Mouse (Mus musculus) ovary, postnatal 36 days (tissue): Measurements from ENCODE around the gene Irf2.

ENCODE experiments used
- DNase-seq: peaks from one replicate; pipeline ENCODE4 v3.0.0; 2022; ENCODE audit warnings: low spot score, mixed read lengths

Irf2 gene

DNA sequence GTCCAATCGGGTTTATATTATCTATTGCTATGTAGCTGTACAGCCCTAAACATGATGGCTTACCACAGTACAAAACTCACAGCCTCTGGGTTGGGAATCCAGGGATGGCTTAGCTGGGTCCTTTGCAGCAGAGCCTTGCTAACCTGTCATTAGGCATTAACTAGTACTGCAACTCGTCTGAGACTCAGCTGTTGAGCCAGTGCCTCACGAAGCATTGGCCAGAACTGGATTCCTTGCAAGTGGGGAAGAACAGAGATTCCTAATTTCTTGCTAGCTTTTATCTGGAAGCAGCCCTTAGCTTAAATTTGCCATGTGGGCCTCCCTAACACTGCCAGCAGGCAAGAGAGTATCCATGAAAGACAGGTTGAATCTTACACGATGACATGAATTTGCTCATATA, 104.3 kb downstream of the Irf2 start:
- DNase-seq, result no peak

DNA sequence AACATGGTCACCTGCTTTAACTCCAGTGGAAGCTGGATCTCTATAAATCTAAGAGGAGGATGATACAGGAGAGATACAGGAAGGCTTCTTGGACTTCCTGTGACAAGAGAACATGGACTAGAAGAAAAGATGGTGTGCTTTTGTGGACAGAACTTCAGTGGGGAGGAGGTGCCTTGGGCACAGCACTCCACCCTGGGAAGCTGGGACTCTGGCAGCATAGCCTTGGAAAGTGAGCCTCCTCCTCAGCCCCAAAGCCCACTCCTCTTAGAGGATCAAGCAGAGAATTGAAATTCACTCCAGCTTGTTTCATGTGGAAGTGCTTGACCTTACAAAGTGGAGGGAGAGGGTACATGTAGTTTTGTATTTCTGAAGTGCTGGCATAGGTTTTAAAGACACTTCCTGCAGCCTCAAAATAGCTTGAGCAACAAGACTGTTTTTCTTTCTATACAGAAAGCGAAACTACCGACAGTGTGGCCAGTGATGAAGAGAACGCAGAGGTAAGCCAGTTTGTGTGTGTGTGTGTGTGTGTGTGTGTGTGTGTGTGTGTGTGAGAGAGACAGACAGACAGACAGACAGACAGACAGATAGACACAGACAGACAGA, 104.9 kb downstream of the Irf2 start:
- no peak for DNase-seq

DNA sequence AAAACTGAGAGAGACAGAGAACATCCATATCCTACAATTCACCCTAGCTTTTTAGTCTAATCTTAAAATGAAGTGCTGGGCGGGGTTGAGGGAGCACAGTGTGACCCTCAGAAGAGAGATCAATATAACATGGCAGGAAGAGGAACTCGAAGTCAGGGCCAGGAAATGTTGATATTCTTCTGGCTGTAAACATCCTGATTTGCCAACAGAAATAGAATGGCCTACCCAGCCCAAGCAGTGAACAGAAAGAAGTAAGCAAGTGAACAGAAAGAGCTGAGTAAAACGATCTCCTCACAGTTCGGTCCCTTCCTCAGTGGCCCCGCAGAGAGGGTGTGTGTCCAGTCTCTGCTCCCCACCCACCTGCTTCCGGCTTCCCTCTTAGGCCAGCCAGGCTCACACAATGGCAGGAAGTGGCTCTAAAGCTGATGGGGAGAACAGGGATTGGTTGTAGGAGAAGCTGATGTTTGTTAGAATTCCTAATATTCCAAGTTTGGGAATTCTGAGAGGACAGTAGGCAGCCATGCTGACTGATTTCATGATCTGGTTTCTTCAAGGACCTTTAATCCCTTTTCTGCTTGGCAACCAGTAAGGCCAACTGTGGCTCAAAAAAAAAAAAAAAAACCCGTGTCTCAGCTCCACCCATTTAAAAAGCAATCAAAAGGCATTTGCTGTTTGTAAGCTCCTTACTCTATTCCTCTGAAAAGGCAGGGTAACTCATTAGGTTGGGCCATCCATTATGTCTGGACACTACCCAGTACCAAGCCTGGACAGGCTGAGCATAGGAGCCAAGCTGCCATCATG, 105.6 kb downstream of the Irf2 start:
- peak; percentile 37 for DNase-seq

DNA sequence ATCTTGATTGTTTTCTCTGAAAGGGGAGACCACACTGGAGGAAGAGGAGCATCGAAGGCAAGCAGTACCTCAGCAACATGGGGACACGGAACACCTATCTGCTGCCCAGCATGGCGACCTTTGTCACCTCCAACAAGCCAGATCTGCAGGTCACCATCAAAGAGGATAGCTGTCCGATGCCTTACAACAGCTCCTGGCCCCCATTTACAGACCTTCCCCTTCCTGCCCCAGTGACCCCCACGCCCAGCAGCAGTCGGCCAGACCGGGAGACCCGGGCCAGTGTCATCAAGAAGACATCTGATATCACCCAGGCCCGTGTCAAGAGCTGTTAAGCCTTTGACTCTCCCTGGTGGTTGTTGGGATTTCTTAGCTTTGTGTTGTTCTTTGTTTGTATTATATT, 106.4 kb downstream of the Irf2 start:
- DNase-seq, result no peak

DNA sequence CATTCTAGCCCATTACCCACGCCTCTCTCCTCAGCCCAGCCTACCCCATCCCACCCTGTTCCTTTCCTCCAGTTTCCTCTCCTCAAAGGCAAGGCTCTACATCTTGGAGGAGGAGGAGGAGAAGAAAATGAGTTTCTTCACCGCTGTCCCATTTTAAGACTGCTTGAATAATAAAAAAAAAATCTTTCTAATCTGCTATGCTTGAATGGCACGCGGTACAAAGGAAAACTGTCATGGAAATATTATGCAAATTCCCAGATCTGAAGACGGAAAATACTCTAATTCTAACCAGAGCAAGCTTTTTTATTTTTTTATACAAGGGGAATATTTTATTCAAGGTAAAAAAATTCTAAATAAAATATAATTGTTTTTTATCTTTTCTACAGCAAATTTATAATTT, 107.4 kb downstream of the Irf2 start:
- DNase-seq, result no peak

DNA sequence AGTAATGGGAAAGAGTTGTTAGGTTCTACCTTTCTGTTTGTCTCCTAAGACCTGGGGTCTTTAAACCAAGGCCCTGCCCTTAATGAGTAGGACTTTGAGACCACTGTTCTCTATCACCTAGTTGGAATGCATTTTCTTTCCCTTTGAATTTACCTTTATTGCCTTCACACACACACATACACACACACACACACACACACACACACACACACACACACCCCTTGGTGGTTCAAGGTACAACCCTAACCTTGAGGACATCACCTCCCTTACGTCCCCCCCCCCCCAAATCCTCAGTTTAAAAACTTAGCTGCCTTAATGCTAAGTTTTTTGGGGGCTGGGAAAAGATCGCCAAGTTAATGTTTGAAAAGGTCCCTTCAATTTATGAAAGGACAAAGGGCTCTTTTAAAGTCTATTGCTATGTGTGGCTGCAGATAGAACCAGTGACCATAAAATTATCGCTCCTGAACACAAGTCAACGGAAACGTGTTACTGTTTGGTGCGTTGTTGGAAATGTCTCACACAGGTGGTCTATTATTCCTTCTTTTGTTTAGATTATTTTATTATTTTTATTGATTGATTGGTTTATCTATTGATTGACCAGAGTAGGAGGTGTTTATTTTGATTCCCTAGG, 108.6 kb downstream of the Irf2 start:
- DNase-seq, result no peak

DNA sequence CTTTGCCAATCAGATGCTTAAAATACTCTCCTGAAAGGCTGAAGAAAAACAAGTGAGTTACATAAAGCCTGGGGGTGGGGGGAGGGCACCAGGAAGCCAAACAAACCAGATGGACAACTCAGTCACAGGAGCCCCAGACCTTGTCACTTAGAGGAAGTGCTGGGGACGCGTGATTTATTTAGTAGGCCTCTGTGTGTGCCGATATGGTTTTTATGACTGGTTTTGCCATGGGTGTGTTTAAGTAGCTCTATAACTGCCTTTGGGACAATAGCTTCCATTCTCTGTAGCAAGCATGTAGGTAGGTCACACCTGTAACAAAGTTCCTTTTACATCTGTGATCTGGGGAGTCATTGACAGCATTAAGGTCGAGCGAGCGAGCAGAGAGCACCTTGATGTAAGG, 109.4 kb downstream of the Irf2 start:
- no peak for DNase-seq

DNA sequence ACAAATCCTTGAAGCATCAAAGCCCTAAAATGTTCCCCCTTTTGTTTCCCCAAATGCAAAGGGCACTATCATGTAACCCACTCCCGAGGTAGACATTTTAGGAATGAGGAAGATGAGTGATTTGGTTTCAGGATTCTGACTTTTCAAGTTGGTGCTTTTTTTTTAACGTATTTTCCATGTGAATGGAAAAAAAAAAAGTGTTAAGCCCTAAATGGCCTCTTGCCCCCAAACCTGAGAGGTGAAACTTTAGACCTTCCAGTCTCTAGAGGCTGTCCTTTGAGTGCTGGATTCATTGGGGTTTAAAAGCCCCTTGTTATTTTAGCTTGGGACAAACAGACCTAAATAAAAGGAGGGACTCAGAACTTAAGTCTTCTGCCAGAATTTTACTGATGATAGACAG, 109.9 kb downstream of the Irf2 start:
- no peak for DNase-seq

DNA sequence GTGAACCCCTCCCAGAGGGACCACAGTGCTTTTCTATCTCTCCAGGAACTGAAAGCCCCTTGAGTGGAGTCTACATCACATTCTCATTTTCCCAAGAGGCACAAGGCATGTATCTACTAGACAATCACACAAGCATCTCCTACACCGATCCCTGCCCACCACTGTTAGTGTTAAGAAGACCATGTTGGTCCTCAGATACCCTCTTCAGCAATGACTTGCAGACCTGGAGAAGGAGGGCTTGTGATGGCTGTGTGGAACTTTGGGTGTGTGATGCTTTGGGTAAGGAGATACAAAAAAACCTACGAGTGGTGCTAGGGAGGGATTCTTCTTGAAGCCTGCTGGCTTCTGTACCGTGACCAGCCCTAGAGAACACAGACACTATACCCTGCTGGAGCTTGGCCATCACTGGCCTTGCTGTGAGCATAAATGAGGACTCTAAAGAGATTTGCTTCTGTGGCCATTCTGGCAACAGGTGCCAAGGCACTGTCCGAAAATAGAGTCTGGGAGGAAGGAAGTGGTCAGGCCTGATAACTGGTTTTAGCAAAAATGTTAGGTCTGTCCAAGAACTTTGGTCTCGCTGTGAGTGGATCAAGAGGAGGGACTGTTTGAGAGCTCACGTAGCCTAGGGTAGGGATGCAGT, 110.8 kb downstream of the Irf2 start:
- DNase-seq, result no peak

DNA sequence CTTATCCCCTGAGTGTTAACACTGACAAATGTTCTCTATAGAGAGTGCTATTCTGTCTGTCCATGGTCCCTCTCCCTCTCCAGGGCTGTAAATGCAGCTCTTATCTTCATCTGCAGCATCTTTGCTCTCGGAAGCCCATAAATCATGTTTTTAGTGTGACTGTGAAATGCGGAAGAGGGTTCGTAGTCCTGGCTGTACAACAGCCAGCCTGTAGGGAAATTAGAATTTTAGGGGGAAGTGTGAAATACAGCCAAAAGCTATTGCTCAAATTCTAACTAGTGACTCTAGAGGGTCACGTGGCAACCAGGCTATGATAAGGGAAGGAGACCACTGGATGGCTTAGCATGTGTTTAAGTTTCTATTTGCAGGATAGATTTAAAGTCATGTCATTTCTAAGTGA, 112.0 kb downstream of the Irf2 start:
- DNase-seq, result no peak

DNA sequence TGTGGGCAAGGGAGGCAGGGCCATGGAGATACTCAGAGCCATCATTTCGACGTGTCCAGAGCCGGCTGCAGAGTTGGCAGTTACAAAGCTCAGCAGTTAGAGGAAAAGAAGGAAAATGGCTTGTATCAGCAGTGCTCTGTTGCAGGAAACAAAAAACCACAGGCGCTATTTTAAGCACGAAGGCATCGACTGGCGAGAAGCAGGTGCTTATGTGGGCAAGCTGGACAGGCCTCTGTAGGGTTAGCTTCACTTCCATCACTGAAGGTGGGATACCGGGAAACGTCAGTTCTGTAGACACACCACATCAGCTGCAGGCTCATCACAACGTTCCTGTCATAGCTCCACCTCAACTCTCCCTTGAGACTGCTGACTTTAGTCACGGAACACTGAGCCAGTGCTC, 112.8 kb downstream of the Irf2 start:
- no peak for DNase-seq

DNA sequence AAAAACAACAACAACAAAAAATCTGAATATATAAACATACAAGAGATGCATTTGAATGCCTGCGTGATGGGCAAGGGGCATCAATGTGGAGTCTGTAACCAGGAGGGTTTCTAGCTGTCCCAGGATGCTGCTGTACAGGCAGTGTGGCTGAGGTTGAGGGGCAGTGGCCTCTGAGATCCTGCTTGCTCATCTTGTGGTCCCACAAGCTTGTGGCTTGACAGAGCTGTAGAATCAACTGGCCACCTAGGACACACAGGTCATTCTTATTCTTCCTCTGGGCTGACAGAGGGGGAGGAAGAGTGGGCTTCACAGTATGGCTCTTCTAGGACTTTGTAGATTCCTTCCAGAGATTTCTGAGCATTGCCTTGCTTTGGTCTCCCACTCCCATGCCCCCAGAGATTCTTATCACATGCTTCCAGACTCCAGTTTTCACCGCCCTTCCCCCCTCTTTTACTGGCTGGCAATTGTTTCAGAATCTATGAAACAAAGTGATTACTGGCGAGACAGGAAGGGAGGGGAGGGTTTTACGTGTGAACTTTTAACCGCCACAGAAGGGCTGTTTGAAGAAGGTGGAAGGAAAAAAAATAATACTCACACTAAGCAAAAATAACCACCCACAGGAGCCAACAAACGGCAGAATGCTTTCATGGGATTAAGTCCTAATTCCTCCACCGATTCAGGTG, 119.8 kb downstream of the Irf2 start:
- DNase-seq, result no peak

DNA sequence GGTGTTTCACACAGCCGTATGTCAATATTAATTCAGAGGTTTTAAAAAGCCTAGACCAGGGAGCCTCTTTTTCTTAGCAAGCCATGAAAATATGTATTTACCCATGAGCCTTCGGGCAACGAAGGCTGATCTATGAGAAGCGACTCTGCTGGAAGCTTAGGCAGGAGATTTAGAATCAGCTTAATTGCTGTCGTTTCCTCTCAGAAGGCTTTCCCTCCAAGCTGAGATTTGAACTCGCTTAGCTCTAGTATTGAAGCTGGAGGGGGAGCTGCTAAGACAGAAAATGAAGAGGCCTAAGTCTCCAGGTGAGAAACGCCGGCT, 120.3 kb downstream of the Irf2 start:
- no peak for DNase-seq

DNA sequence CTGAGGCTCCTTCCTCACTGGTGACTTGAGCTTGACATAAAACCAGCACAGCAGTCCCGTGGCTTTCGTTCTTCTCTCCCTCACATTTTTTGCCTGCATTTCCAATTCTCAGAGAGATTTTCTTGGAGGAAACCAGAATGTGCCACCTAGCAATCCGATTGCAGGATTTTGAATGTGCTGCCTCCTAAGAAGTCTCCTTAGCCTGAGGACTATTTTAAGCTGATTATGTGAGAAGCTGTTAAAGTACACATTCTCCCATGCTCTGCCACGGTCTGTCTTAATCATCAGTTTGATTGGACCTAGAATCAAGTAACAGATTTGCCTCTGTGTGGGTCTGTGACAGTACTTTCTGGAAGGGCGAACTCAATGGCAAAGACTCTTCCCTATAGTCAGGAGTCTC, 123.0 kb downstream of the Irf2 start:
- no peak for DNase-seq

DNA sequence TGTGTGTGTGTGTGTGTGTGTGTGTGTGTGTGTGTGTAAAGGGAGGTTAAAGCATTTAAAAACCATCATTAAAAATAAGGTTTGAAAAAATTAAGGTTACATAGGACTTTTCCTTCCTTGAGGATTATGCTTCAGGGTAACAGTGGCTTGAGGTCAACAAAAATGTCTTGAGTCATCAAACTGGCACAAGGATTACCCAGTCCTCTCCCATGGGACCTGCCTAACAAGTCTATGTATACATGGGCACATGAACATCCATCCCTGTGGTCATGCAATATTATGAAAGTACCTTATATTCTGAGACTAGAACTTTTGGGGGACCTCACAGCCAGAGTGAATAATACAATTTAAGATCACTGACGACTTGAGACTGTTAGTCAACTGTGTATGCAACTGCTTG, 125.9 kb downstream of the Irf2 start:
- DNase-seq, result no peak

DNA sequence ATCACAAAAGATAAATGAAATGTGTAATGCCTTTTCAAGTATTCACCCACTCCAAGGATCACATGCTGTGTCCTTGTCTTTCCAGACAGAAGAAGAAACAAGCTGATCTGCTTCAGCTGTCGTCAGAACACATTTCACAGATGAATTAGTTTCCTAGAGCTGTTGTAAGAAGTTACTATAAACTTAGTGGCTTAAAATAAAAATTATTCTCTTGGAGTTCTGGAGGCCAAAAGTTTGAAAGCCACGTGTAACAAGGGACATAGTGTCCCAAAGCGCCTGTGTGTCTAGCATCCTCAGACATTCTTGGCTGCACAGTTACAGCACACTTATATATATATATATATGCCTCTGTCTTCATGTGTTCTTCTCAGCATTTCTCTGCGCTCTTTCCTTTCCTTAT, 127.9 kb downstream of the Irf2 start:
- DNase-seq, result no peak

DNA sequence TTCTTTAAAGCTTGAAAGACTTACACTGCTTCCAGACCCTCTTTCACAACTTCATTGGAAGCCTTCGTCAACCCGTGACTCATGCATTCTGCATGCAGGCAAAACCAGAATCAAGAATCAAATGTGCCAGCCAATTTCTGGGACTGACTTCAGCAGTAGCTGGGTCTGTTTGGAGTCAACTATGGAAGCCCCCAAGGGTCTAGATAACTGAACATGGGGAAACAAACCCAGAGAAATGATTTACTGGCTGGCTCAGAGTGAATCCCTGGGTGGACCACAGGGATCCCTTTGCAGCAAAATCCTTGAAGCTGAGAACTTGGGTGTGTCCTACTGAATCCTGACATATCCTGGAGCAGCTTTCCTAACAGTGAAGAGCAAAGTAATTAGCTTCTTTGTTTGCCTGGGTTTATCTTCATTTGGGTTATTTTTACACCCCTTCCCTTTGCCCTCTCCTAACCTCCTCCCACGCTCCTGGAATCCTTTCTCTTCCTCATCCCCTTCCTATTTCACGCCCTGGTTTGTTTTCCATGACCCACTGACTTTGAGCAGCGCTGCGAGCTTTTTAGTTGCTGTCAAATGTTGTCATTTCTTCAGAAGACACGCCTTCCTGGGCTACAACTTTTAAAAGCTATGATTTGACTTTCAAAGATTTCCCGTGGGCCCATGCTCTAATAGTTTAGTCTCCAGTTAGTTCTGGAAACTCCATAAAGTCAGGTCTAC, 129.0 kb downstream of the Irf2 start:
- no peak for DNase-seq

DNA sequence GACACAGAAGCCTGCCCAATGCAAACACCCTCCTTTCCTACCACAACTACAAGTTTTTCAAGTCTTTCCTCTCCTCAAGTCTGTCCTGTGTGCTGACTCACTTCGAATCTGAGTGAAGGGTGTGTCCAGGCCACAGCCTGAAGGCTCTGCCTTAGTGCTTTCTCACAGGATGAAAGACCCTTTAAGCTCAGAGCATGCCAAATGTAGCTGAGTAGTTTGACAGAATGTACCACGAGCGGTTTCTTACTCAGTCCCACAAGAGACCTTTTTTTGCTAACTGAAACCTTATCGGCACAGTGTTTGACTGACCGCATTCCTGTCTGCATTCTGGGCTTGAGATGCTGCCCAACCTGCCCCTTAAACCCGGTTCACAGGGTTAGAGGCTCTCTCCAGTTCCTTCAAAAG, 130.0 kb downstream of the Irf2 start:
- DNase-seq, result no peak

DNA sequence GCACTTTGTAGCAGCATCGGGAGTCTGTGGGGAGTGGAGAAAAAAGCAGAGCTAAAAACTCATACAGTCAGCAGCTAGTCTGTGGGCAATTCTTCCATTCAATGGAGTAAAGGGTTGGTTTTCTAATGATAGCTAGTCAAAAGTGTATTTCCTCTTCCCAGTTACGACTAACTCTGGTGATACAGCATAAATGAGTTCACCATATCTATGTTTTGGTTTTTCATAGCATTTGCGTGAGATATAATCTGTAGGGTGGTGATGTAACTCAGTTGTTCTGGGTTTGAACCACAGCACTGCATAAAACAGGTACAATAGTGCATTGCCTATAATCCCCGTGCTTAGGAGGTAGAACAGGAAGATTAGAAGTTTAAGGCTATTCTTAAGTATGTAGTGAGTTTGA, 131.6 kb downstream of the Irf2 start:
- no peak for DNase-seq

DNA sequence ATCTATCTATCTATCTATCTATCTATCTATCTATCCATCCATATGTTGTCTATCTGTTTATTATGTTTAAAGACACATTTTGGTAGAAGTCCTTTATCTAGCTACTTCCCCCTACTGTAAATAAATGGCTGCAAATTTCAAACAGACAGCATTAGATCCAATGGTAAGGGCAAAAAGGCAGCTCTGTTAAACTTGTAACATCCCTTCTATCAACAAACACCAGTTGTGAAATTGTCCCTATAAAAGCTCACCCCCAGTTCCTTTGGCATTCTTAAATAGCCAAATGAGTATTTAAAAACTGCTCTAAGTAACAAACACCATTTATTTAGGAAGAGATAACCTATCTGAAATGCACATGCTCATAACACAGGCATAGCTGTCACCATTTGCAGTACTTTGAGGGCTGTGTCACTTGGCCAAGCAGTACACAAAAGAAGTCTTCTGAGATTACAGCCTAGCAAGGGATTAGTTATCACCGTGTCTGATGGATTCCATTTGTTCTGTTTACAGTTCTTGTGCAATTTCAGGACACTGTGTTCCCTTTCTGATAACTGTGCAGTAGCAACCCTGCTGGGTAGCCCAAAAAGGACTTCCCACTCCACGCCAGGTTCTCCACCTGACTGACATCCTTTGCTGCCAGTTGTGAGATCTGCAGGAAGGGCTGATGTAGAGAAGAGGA, 136.2 kb downstream of the Irf2 start:
- no peak for DNase-seq

DNA sequence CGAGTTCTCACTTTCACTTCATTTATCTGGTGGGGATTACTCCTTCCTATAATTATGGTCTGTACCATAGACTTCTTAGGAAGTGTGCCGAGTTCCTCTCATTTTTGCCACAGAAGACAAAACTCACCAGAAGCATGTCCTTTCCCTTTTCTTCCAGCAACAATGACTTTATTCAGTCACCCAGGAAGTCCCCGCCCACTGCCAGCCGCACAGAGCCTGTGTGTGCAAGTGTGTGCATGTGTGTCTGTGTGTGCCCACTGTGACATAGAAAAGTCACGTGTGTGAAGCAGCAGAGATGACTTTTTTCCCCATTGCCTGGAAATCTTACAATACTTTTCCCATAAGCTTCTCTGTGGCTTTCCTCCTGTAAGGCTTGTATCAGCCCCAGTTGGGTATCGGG, 141.8 kb downstream of the Irf2 start:
- DNase-seq, result no peak
